Mouse (Mus musculus): Measurements from ENCODE around the gene Gcnt7.

Gene Gcnt7

DNA sequence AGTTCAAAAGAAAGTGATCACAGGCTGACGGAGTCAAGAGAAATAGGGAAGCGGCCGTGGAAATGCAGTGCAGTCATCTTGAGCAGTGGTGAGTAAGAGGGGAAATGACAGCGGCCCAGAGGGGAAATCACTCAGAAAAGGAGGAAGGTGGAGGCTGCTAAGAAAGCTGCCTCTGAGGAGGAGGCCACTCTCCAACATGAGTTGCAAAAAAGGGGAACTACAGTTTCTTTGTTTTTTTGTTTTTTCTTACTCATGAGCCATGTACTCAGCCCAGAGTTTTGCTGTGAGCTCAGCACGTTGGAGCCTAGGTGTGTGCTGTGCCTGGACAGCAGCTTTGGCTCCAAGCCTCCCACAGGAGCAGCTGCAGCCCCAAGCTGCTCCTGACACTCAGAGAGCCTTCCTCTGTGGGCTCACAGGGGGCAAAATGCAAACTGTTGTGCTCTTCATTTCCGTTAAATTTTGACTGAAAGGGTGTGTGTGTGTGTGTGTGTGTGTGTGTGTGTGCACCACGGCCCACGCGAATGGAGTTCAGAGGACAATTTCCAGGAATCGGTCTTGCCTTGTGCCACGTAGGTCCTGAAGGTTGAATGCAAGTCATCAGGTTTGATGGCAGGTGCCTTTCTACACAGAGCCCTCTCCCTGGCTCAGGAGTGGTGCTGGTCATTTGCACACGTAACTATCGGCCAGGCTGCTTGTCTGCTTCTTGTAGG is 57.1 kb downstream of the Gcnt7 start:
- DNase-seq: no peak
